Mouse (Mus musculus): ENCODE measurements around the gene Fgfr1op2. TPM values are rescaled to one million over a fixed set of nuclear protein-coding genes. Genes with fewer than 3 reads are reported as not detected.

Gene Fgfr1op2
- polyA plus RNA-seq, 1 experiment from 2014 or later: 56.1 TPM

DNA sequence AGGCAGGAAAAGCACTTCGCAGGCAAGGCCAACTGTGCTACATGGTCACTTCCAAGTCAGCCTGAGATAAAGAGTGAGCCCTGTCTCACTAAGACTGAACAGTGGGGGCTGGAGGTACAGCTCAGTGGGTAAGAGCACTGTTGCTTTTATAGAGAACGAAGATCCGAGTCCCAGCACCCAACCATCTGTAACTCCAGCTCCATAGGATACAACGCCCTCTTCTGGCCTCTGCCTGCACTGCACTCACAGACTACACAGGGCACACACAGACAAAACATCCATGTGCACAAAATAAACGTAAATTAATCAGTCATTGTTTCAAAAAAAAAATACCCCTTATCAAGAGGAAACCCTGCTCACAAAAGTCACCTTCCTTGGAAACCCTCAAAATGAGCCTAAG, 36.9 kb downstream of the Fgfr1op2 start:
- peaks cover 56% of the 10 kb centered on the region for H3K36me3 ChIP-seq (ENCODE audit: control insufficient read depth, insufficient read depth, low read length)
- 91% methylated on average over 5 of the region's 5 CpGs for WGBS

DNA sequence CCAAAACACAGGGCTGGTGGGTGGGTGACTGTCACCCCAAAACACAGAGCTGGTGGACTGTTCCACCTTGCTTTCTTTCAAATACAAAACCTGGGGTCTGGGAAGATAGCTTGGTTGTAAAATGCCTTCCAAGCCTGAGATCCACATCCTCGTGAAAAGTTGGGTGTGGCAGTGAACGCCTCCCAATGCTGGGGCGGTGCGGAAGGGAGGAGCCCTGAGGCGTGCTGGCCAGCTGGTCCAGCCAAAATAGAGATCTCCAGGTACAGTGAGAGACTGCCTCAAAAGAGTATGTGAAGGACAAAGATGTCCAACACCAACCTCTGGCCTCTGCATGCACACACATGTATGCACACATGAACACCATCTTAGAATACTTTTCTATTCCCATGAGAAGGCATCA, 37.5 kb downstream of the Fgfr1op2 start:
- Histone ChIP-seq H3K4me2 (ENCODE audit: low read length) (no peak overlapping the region), H3K27ac (ENCODE audit: low read depth, low read length) (no peak overlapping the region), H3K4me1 (ENCODE audit: control insufficient read depth, insufficient read depth, low read length) (no peaks in the 10 kb centered on the region), H3K36me3 (ENCODE audit: control insufficient read depth, insufficient read depth, low read length) (peaks cover 50% of the 10 kb centered on the region), H3K27me3 (replicated peaks; ENCODE audit: control insufficient read depth, insufficient read depth, low read length) (no peaks in the 10 kb centered on the region), H3K9me3 (replicated peaks; ENCODE audit: control insufficient read depth, low read length) (no peaks in the 10 kb centered on the region), H3K9ac (ENCODE audit: low read length) (no peak overlapping the region), H3K4me3 (ENCODE audit: low read depth, low read length) (no peak overlapping the region)
- DNase-seq (ENCODE audit: low spot score) (no peak), ATAC-seq (no peak)
- WGBS: 92% methylated on average over 5 of the region's 5 CpGs

More for the DNA sequence above, 36.9 kb downstream of the Fgfr1op2 start:
- no peak overlapping the region for H3K4me2 ChIP-seq (ENCODE audit: low read length)
- H3K27ac ChIP-seq (ENCODE audit: low read depth, low read length): no peak overlapping the region
- no peaks in the 10 kb centered on the region for H3K9me3 ChIP-seq (replicated peaks; ENCODE audit: control insufficient read depth, low read length)
- no peak overlapping the region for H3K4me3 ChIP-seq (ENCODE audit: low read depth, low read length)
- H3K27me3 ChIP-seq (replicated peaks; ENCODE audit: control insufficient read depth, insufficient read depth, low read length): no peaks in the 10 kb centered on the region
- ATAC-seq (no peak), DNase-seq (ENCODE audit: low spot score) (no peak)
- no peak overlapping the region for H3K9ac ChIP-seq (ENCODE audit: low read length)
- H3K4me1 ChIP-seq (ENCODE audit: control insufficient read depth, insufficient read depth, low read length): no peaks in the 10 kb centered on the region

DNA sequence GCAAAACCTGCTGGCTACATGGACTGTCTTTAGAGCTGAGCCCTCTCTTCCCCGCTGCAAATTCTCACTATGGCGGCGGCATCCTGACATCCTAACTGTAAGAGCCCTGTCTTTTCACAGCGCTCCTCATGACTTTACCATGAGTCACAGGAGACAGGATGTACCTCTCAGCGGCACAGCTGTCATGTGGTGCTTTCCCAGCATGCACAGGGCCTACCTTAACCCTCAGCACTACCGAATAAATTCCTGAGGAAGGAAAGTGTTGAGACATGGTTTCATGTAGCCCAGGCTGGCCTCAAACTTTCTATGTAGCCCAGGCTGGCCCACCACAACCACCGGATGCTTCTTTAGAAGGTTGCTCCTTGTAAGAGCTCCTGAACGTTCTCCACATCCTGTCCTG, 38.9 kb downstream of the Fgfr1op2 start:
- Histone ChIP-seq H3K9me3 (replicated peaks; ENCODE audit: control insufficient read depth, low read length) (no peaks in the 10 kb centered on the region), H3K4me2 (ENCODE audit: low read length) (no peak overlapping the region), H3K9ac (ENCODE audit: low read length) (no peak overlapping the region), H3K4me1 (ENCODE audit: control insufficient read depth, insufficient read depth, low read length) (no peaks in the 10 kb centered on the region), H3K36me3 (ENCODE audit: control insufficient read depth, insufficient read depth, low read length) (peaks cover 48% of the 10 kb centered on the region), H3K27ac (ENCODE audit: low read depth, low read length) (no peak overlapping the region), H3K27me3 (replicated peaks; ENCODE audit: control insufficient read depth, insufficient read depth, low read length) (no peaks in the 10 kb centered on the region), H3K4me3 (ENCODE audit: low read depth, low read length) (no peak overlapping the region)
- 94% methylated on average over 8 of the region's 8 CpGs for WGBS
- ATAC-seq: no peak
- no peak for DNase-seq (ENCODE audit: low spot score)

DNA sequence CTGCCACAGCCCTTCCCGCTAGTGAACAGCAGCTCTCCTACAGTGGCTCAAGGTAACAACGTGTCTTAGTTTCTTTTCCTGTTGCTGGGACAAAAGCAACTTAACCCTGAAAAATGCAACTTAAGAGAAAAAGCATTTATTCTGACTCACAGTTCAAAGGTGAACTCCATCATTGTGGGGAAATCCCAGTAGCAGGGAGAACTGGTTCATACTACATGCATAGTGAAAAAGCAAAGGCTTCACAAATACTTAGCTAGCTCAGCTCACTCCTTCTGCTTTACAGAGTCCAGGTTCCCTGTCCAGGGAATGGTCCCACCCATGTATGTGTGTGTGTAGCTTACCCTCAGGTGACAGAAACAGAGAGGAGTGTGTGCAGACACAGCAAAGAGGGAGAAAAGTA, 39.7 kb downstream of the Fgfr1op2 start:
- Histone ChIP-seq H3K4me1 (ENCODE audit: control insufficient read depth, insufficient read depth, low read length) (no peaks in the 10 kb centered on the region), H3K27ac (ENCODE audit: low read depth, low read length) (no peak overlapping the region), H3K4me3 (ENCODE audit: low read depth, low read length) (no peak overlapping the region), H3K9me3 (replicated peaks; ENCODE audit: control insufficient read depth, low read length) (no peaks in the 10 kb centered on the region), H3K4me2 (ENCODE audit: low read length) (no peak overlapping the region), H3K9ac (ENCODE audit: low read length) (no peak overlapping the region), H3K36me3 (ENCODE audit: control insufficient read depth, insufficient read depth, low read length) (peaks cover 46% of the 10 kb centered on the region), H3K27me3 (replicated peaks; ENCODE audit: control insufficient read depth, insufficient read depth, low read length) (no peaks in the 10 kb centered on the region)
- DNase-seq (ENCODE audit: low spot score): no peak
- ATAC-seq: no peak
- 95% methylated on average over 2 of the region's 2 CpGs for WGBS

DNA sequence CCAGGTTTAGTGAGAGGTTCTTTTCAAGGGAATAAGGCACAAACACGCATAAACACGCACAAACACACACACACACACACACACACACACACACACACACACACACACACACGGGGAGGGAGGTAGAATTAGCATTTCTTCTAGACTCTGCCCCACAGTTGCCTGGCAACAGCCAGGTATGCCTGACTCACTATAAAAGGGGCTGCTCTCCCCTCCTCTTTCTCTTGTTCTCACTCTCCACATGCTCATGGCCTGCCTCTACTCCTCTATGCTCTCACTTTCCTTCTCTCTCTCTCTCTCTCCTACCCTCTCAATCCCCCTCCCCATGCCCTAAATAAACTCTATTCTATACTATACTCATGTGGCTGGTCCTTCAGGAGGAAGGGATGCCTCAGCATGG, 51.1 kb downstream of the Fgfr1op2 start:
- Histone ChIP-seq H3K27ac (ENCODE audit: low read depth, low read length) (no peak overlapping the region), H3K27me3 (replicated peaks; ENCODE audit: control insufficient read depth, insufficient read depth, low read length) (no peaks in the 10 kb centered on the region), H3K9me3 (replicated peaks; ENCODE audit: control insufficient read depth, low read length) (no peaks in the 10 kb centered on the region), H3K4me1 (ENCODE audit: control insufficient read depth, insufficient read depth, low read length) (peaks cover 3% of the 10 kb centered on the region; the same call in 1 of the 2 replicates), H3K4me2 (ENCODE audit: low read length) (no peak overlapping the region), H3K36me3 (ENCODE audit: control insufficient read depth, insufficient read depth, low read length) (peaks cover 12% of the 10 kb centered on the region; the same call in 1 of the 2 replicates), H3K4me3 (ENCODE audit: low read depth, low read length) (no peak overlapping the region), H3K9ac (ENCODE audit: low read length) (no peak overlapping the region)
- ATAC-seq (peak; percentile 54; the same call in 1 of the 2 replicates), DNase-seq (ENCODE audit: low spot score) (peak; percentile 20)
- WGBS: 67% methylated on average over 3 of the region's 3 CpGs

DNA sequence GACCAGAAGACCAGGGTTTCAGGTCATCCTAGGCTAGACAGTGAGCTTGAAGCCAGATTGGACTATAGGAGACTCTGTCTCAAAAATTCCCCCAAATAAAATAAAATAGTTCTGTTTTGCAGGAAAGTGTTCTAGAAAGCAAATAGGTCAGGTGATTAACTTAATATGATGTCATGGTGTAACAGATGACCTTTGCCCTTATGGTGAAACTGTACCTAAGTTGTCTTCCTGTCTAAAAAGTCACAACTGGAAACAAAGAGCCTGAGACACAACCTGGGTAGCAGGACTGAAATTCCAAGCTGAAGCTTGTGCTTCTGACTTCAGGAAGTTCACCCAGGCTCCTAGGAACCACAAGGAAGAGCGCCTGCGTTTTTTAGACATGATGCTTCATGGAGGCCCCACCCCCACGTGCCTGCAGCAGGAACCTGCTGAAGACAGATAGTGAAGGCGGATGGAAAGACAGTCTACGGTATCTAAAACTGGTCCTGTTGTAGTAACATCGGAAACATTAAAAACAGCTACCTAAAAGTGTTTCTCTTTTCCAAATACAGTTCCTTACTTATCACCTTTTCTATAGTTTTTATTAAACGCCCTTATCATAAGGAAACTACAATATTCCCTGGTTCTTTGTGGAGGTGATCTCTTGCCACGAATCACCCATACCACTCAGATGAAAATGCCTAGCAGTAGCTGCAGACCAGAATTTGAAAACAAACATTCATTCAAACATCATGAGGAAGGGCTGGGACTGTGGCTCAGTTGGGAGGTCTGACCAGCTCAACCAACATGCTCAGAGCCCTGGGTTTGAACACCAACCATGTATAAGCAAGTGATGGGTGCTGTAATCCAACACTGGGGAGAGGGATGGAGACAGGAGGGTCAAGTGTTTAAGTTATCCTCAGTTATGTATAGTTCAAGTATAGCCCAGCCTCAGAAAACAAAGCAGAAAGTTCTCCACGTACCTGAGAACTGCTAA, 53.1 kb downstream of the Fgfr1op2 start:
- ATAC-seq (no peak), DNase-seq (ENCODE audit: low spot score) (no peak)
- H3K4me1 ChIP-seq (ENCODE audit: control insufficient read depth, insufficient read depth, low read length): peaks cover 10% of the 10 kb centered on the region; the same call in 1 of the 2 replicates
- no peak overlapping the region for H3K4me3 ChIP-seq (ENCODE audit: low read depth, low read length)
- 0 out of 2 replicates have a peak, but pooled peaks cover under 1% of the 10 kb centered on the region for H3K36me3 ChIP-seq (ENCODE audit: control insufficient read depth, insufficient read depth, low read length)
- H3K9me3 ChIP-seq (replicated peaks; ENCODE audit: control insufficient read depth, low read length): no peaks in the 10 kb centered on the region
- WGBS: 83% methylated on average over 9 of the region's 9 CpGs
- no peak overlapping the region for H3K27ac ChIP-seq (ENCODE audit: low read depth, low read length)
- H3K27me3 ChIP-seq (replicated peaks; ENCODE audit: control insufficient read depth, insufficient read depth, low read length): no peaks in the 10 kb centered on the region
- H3K4me2 ChIP-seq (ENCODE audit: low read length): no peak overlapping the region
- no peak overlapping the region for H3K9ac ChIP-seq (ENCODE audit: low read length)

DNA sequence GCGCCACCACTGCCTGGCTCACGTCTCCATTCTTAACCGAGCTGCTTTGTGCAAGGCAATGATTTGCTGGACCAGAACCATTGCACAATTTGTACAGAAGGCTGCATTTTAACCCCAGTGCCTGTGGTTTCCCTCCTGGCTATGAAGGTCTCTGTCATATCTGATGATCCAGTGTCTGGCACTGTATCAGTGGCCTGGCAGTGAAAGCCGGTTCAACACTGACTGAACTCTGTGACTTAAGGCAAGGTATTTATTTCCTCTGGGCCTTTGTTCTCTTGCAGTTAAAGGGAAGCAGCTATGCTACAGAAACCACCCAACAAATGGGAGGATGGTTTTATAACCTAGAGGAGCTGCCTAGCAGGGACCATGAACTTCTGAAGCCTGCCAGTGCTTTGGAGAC, 54.0 kb downstream of the Fgfr1op2 start:
- H3K4me1 ChIP-seq (ENCODE audit: control insufficient read depth, insufficient read depth, low read length): peaks cover 10% of the 10 kb centered on the region; the same call in 1 of the 2 replicates
- DNase-seq (ENCODE audit: low spot score) (no peak), ATAC-seq (no peak)
- H3K27me3 ChIP-seq (replicated peaks; ENCODE audit: control insufficient read depth, insufficient read depth, low read length): no peaks in the 10 kb centered on the region
- no peaks in the 10 kb centered on the region for H3K36me3 ChIP-seq (ENCODE audit: control insufficient read depth, insufficient read depth, low read length)
- H3K9ac ChIP-seq (ENCODE audit: low read length): no peak overlapping the region
- H3K9me3 ChIP-seq (replicated peaks; ENCODE audit: control insufficient read depth, low read length): no peaks in the 10 kb centered on the region
- 90% methylated on average over 4 of the region's 4 CpGs for WGBS
- H3K4me3 ChIP-seq (ENCODE audit: low read depth, low read length): no peak overlapping the region
- H3K27ac ChIP-seq (ENCODE audit: low read depth, low read length): no peak overlapping the region
- H3K4me2 ChIP-seq (ENCODE audit: low read length): no peak overlapping the region

DNA sequence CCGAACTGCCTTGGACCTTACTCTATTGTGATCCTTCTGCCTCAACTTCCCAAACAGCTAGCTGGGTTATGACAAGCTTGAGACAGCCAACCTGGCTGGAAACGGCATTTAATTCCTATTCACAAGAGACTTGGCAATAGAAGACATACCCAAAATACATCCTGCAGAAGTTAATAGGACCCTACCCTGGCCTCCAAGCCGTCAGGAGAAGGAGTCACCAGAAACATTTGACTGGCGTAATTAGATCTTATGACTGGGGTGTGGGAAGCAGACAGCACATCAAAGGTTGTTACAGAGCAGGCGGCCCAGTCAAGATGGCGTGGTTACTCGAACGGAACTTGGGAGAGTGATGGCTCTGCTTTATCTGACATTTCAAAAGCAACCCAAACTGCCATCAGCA, 54.8 kb downstream of the Fgfr1op2 start:
- no peak overlapping the region for H3K27ac ChIP-seq (ENCODE audit: low read depth, low read length)
- no peak for ATAC-seq
- 81% methylated on average over 8 of the region's 8 CpGs for WGBS

DNA sequence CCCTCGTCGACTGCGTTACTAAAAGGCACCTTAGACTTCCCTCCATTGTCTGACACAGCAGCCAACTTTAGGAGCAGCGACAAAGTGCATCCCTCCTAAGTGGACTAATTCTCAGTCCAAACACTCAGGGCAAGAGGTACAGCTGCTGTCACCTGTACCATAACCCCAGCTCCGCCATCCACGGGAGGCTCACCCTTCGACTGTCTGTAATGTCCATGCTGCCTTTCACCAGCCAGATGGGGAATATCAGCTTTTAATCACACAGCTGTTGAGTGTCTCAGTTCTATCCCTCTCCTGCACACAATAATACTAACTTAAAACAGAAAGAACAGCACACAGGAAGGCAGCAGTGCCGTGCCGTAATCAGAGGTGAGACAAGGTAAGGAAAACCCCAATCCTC, 55.4 kb downstream of the Fgfr1op2 start:
- H3K9ac ChIP-seq (ENCODE audit: low read length): no peak overlapping the region
- H3K27me3 ChIP-seq (replicated peaks; ENCODE audit: control insufficient read depth, insufficient read depth, low read length): no peaks in the 10 kb centered on the region
- DNase-seq (ENCODE audit: low spot score): no peak
- no peak overlapping the region for H3K27ac ChIP-seq (ENCODE audit: low read depth, low read length)
- WGBS: 87% methylated on average over 9 of the region's 9 CpGs
- H3K36me3 ChIP-seq (ENCODE audit: control insufficient read depth, insufficient read depth, low read length): no peaks in the 10 kb centered on the region
- no peak for ATAC-seq
- no peak overlapping the region for H3K4me2 ChIP-seq (ENCODE audit: low read length)
- peaks cover 10% of the 10 kb centered on the region; the same call in 1 of the 2 replicates for H3K4me1 ChIP-seq (ENCODE audit: control insufficient read depth, insufficient read depth, low read length)
- no peaks in the 10 kb centered on the region for H3K9me3 ChIP-seq (replicated peaks; ENCODE audit: control insufficient read depth, low read length)
- H3K4me3 ChIP-seq (ENCODE audit: low read depth, low read length): no peak overlapping the region

More for the DNA sequence above, 54.8 kb downstream of the Fgfr1op2 start:
- Histone ChIP-seq H3K4me2 (ENCODE audit: low read length) (no peak overlapping the region), H3K27me3 (replicated peaks; ENCODE audit: control insufficient read depth, insufficient read depth, low read length) (no peaks in the 10 kb centered on the region), H3K36me3 (ENCODE audit: control insufficient read depth, insufficient read depth, low read length) (no peaks in the 10 kb centered on the region), H3K9ac (ENCODE audit: low read length) (no peak overlapping the region), H3K4me3 (ENCODE audit: low read depth, low read length) (no peak overlapping the region), H3K4me1 (ENCODE audit: control insufficient read depth, insufficient read depth, low read length) (peaks cover 10% of the 10 kb centered on the region; the same call in 1 of the 2 replicates), H3K9me3 (replicated peaks; ENCODE audit: control insufficient read depth, low read length) (no peaks in the 10 kb centered on the region)
- DNase-seq (ENCODE audit: low spot score): no peak

Data from forebrain, embryonic 14.5 days (tissue).